Mouse (Mus musculus): ENCODE measurements at regions not wholly inside any gene's neighbourhood (a gene's known extent, or its start where the extent isn't known, plus 50 kb on each side); places are given as distances from the start of the nearest gene placed in this dataset.

GRCm38 (mm10) chr3:119987245-119987852 is 203.1 kb upstream of the Ptbp2 start:
- 69% methylated on average over 3 of the region's 3 CpGs for WGBS
- TF ChIP-seq CTCF (IDR thresholded peaks at IDR 0.05; ENCODE audit: insufficient read depth, low read length) = no peak
- TF ChIP-seq POLR2A (IDR thresholded peaks at IDR 0.05; ENCODE audit: borderline replicate concordance, extremely low read depth, low read depth, low read length) = no peak
- no peak for DNase-seq
- Histone ChIP-seq H3K4me1 (ENCODE audit: control insufficient read depth, insufficient read depth, low read length) (no peaks in the 10 kb centered on the region), H3K4me3 (replicated peaks; ENCODE audit: extremely low read depth, low read depth, low read length) (no peak overlapping the region)

- DNase-seq = no peak
- Histone ChIP-seq H3K4me1 (ENCODE audit: control insufficient read depth, insufficient read depth, low read length) (no peaks in the 10 kb centered on the region), H3K4me3 (replicated peaks; ENCODE audit: extremely low read depth, low read depth, low read length) (no peak overlapping the region)
- 95% methylated on average over 1 of the region's 1 CpGs for WGBS
- TF ChIP-seq CTCF (IDR thresholded peaks at IDR 0.05; ENCODE audit: insufficient read depth, low read length) (no peak), POLR2A (IDR thresholded peaks at IDR 0.05; ENCODE audit: borderline replicate concordance, extremely low read depth, low read depth, low read length) (no peak)
These were observed 193.1 kb upstream of the Ptbp2 start for GRCm38 (mm10) chr3:119977349-119977748.

GRCm38 (mm10) chr3:119976363-119976762 is 192.1 kb upstream of the Ptbp2 start:
- DNase-seq = no peak
- no peak overlapping the region for H3K4me3 ChIP-seq (replicated peaks; ENCODE audit: extremely low read depth, low read depth, low read length)
- TF ChIP-seq CTCF (IDR thresholded peaks at IDR 0.05; ENCODE audit: insufficient read depth, low read length) (no peak), POLR2A (IDR thresholded peaks at IDR 0.05; ENCODE audit: borderline replicate concordance, extremely low read depth, low read depth, low read length) (no peak)
- no peaks in the 10 kb centered on the region for H3K4me1 ChIP-seq (ENCODE audit: control insufficient read depth, insufficient read depth, low read length)
- 39% methylated on average over 3 of the region's 3 CpGs for WGBS

GRCm38 (mm10) chr3:119958799-119959467 is 174.7 kb upstream of the Ptbp2 start:
- WGBS = 35% methylated on average over 5 of the region's 5 CpGs
- no peak overlapping the region for H3K4me3 ChIP-seq (replicated peaks; ENCODE audit: extremely low read depth, low read depth, low read length)
- DNase-seq = no peak
- H3K4me1 ChIP-seq (ENCODE audit: control insufficient read depth, insufficient read depth, low read length) = no peaks in the 10 kb centered on the region
- TF ChIP-seq CTCF (IDR thresholded peaks at IDR 0.05; ENCODE audit: insufficient read depth, low read length) = no peak
- no peak for TF ChIP-seq POLR2A (IDR thresholded peaks at IDR 0.05; ENCODE audit: borderline replicate concordance, extremely low read depth, low read depth, low read length)

- no peak overlapping the region for H3K4me3 ChIP-seq (replicated peaks; ENCODE audit: extremely low read depth, low read depth, low read length)
- TF ChIP-seq CTCF (IDR thresholded peaks at IDR 0.05; ENCODE audit: insufficient read depth, low read length) = no peak
- no peak for TF ChIP-seq POLR2A (IDR thresholded peaks at IDR 0.05; ENCODE audit: borderline replicate concordance, extremely low read depth, low read depth, low read length)
- WGBS = 76% methylated on average over 8 of the region's 8 CpGs
- no peaks in the 10 kb centered on the region for H3K4me1 ChIP-seq (ENCODE audit: control insufficient read depth, insufficient read depth, low read length)
- DNase-seq = no peak
These were observed 173.3 kb upstream of the Ptbp2 start for GRCm38 (mm10) chr3:119957529-119957928.

GRCm38 (mm10) chr3:119955745-119956615 is 171.7 kb upstream of the Ptbp2 start:
- no peak for TF ChIP-seq CTCF (IDR thresholded peaks at IDR 0.05; ENCODE audit: insufficient read depth, low read length)
- TF ChIP-seq POLR2A (IDR thresholded peaks at IDR 0.05; ENCODE audit: borderline replicate concordance, extremely low read depth, low read depth, low read length) = no peak
- no peak overlapping the region for H3K4me3 ChIP-seq (replicated peaks; ENCODE audit: extremely low read depth, low read depth, low read length)
- 77% methylated on average over 7 of the region's 7 CpGs for WGBS
- H3K4me1 ChIP-seq (ENCODE audit: control insufficient read depth, insufficient read depth, low read length) = no peaks in the 10 kb centered on the region
- no peak for DNase-seq

- 69% methylated on average over 3 of the region's 3 CpGs for WGBS
- no peak overlapping the region for H3K4me3 ChIP-seq (replicated peaks; ENCODE audit: extremely low read depth, low read depth, low read length)
- H3K4me1 ChIP-seq (ENCODE audit: control insufficient read depth, insufficient read depth, low read length) = no peaks in the 10 kb centered on the region
- DNase-seq = no peak
- TF ChIP-seq CTCF (IDR thresholded peaks at IDR 0.05; ENCODE audit: insufficient read depth, low read length) = no peak
- TF ChIP-seq POLR2A (IDR thresholded peaks at IDR 0.05; ENCODE audit: borderline replicate concordance, extremely low read depth, low read depth, low read length) = no peak
These were observed 166.5 kb upstream of the Ptbp2 start for GRCm38 (mm10) chr3:119950721-119951120.

GRCm38 (mm10) chr3:119950070-119950469 is 165.8 kb upstream of the Ptbp2 start:
- no peak overlapping the region for H3K4me3 ChIP-seq (replicated peaks; ENCODE audit: extremely low read depth, low read depth, low read length)
- WGBS = 81% methylated on average over 2 of the region's 2 CpGs
- no peaks in the 10 kb centered on the region for H3K4me1 ChIP-seq (ENCODE audit: control insufficient read depth, insufficient read depth, low read length)
- TF ChIP-seq POLR2A (IDR thresholded peaks at IDR 0.05; ENCODE audit: borderline replicate concordance, extremely low read depth, low read depth, low read length) (no peak), CTCF (IDR thresholded peaks at IDR 0.05; ENCODE audit: insufficient read depth, low read length) (no peak)
- no peak for DNase-seq

- Histone ChIP-seq H3K4me1 (ENCODE audit: control insufficient read depth, insufficient read depth, low read length) (no peaks in the 10 kb centered on the region), H3K4me3 (replicated peaks; ENCODE audit: extremely low read depth, low read depth, low read length) (no peak overlapping the region)
- TF ChIP-seq POLR2A (IDR thresholded peaks at IDR 0.05; ENCODE audit: borderline replicate concordance, extremely low read depth, low read depth, low read length) = no peak
- no peak for TF ChIP-seq CTCF (IDR thresholded peaks at IDR 0.05; ENCODE audit: insufficient read depth, low read length)
- DNase-seq = no peak
- WGBS = 27% methylated on average over 7 of the region's 7 CpGs
These were observed 165.4 kb upstream of the Ptbp2 start for GRCm38 (mm10) chr3:119949620-119950019.
